15 mouse cellular contexts compared by ENCODE assay signal in genomic region chr2:163231781-163232534, GRCm38 (mm10). TPM values are rescaled to one million over a fixed set of nuclear protein-coding genes. Genes with fewer than 3 reads are reported as not detected.
DNase-seq lines count a peak whose midpoint lies in the region; ATAC-seq lines count a peak whose summit lies in the region.
"Had no signal": no experiment of that assay in that cellular context is flagged by ENCODE, and none has a peak within 500 bp of the region (broad histone marks: within the 10 kb centered on the region; RNA-seq: fewer than 3 reads in every experiment).

No protein-coding gene starts in this region.

- no peak overlapping the region for H3K4me2 ChIP-seq in forebrain, embryonic 15.5 days (replicated peaks)
- no peak overlapping the region for H3K4me2 ChIP-seq in forebrain, embryonic 12.5 days
- H3K4me2 ChIP-seq: limb, embryonic 15.5 days had no signal

- H3K27ac ChIP-seq in forebrain, embryonic 15.5 days (replicated peaks): no peak overlapping the region
- no peak overlapping the region for H3K27ac ChIP-seq in forebrain, embryonic 12.5 days
- H3K27ac ChIP-seq: hindbrain, embryonic 10.5 days; kidney, postnatal 0 days; limb, embryonic 15.5 days had no signal

- 58% methylated on average over 13 of the region's 13 CpGs for WGBS in forebrain, embryonic 15.5 days
- whole genome bisulfite sequencing in forebrain, embryonic 12.5 days: 90% methylated on average over 13 of the region's 13 CpGs

- H3K4me3 ChIP-seq in forebrain, embryonic 15.5 days: no peak overlapping the region
- no peak overlapping the region for H3K4me3 ChIP-seq in forebrain, embryonic 12.5 days (replicated peaks)
- H3K4me3 ChIP-seq: erythroblast, embryonic 14.5 days; hindbrain, embryonic 10.5 days; limb, embryonic 15.5 days had no signal

- H3K27me3 ChIP-seq in forebrain, embryonic 15.5 days: peaks cover 11% of the 10 kb centered on the region; the same call in 1 of the 2 replicates
- no peaks in the 10 kb centered on the region for H3K27me3 ChIP-seq in forebrain, embryonic 12.5 days

- H3K4me1 ChIP-seq in forebrain, embryonic 15.5 days: peaks cover 31% of the 10 kb centered on the region
- peaks cover 24% of the 10 kb centered on the region for H3K4me1 ChIP-seq in forebrain, embryonic 12.5 days

- no peaks in the 10 kb centered on the region for H3K9me3 ChIP-seq in forebrain, embryonic 15.5 days
- no peaks in the 10 kb centered on the region for H3K9me3 ChIP-seq in forebrain, embryonic 12.5 days
- H3K9me3 ChIP-seq: hindbrain, embryonic 10.5 days; limb, embryonic 15.5 days had no signal

- ATAC-seq in forebrain, embryonic 15.5 days (replicated peaks): peak; percentile 38; the same call in 1 of the 2 replicates
- ATAC-seq in forebrain, embryonic 12.5 days (ENCODE audit: low FRiP score): no peak
- ATAC-seq in hematopoietic stem cell, adult 5-6 weeks (replicated peaks in 1 of 2; ENCODE audit: insufficient read depth in 1 of 2, low FRiP score in 2 of 2, low TSS enrichment in 1 of 2, low read depth in 1 of 2, poor library complexity in 2 of 2, severe bottlenecking in 2 of 2): peak; percentile 50 to 52; a peak in 3 of 4 replicates

- no peaks in the 10 kb centered on the region for H3K36me3 ChIP-seq in forebrain, embryonic 15.5 days
- no peaks in the 10 kb centered on the region for H3K36me3 ChIP-seq in forebrain, embryonic 12.5 days (replicated peaks)
- H3K36me3 ChIP-seq: hindbrain, embryonic 10.5 days; limb, embryonic 15.5 days had no signal

- peak; percentile 18 for DNase-seq in right cerebral cortex, adult 18-20 months
- DNase-seq in right cerebral cortex, adult 2 months (ENCODE audit: low spot score in 2 of 2): no peak
- peak; percentile 53 for DNase-seq in lung, postnatal 36 days
- no peak for DNase-seq in heart, postnatal 25 days (ENCODE audit: low spot score)
- no peak for DNase-seq in cerebellum, postnatal 36 days
- DNase-seq: cerebellum, adult 11-12 months; right cerebral cortex, postnatal 14 days had no signal

- H3K9ac ChIP-seq in forebrain, embryonic 15.5 days (replicated peaks): no peak overlapping the region
- no peak overlapping the region for H3K9ac ChIP-seq in forebrain, embryonic 12.5 days
- H3K9ac ChIP-seq: limb, embryonic 15.5 days had no signal

- intact Hi-C loops in heart, postnatal 25 days (cut with DNase I): no loop called here

RNA-seq across cellular contexts. Expression of gene Tox2, which starts 29.0 kb away (rescaled TPM):
- polyA plus RNA-seq in forebrain, embryonic 15.5 days (2015; fragmentation: Nextera tagmentation; extraction: Ambion mirVana): 18.1 and 19.7 TPM in 2 replicates
- polyA plus RNA-seq in forebrain, embryonic 12.5 days (2016; fragmentation: Nextera tagmentation; extraction: Ambion mirVana): 27.2 and 31.6 TPM in 2 replicates
- total RNA-seq in hematopoietic stem cell, adult 5-6 weeks (2017): not detected in 2 replicates
- total RNA-seq in heart, postnatal 25 days (2021): 1 to 10 TPM; 1.3 to 2.0 TPM
- total RNA-seq: CH12.LX had no signal

Comparison
In these comparisons a context has a peak if more than half of its experiments do, and no peak if none do; other contexts are left out.
1. DNase-seq: peak in right cerebral cortex, adult 18-20 months (single experiment) and lung, postnatal 36 days (single experiment); none in right cerebral cortex, adult 2 months (0 of 2), heart, postnatal 25 days (single experiment) and cerebellum, postnatal 36 days (0 of 2).